Mouse (Mus musculus) heart, embryonic 16.5 days (tissue): ENCODE measurements around the gene Gm16867. TPM values are rescaled to one million over a fixed set of nuclear protein-coding genes. Genes with fewer than 3 reads are reported as not detected.
"Not testable (repeated sequence)": the region's sequence is repeated elsewhere in the genome, so short reads cannot be mapped to it uniquely, and the experiment has no call there.

Experiments used
- ATAC-seq: fragments of 200-750 bp; cut with Nextera tagmentation; replicated peaks from 2 replicates; pipeline ENCODE4 v1.8.0; 2017; ENCODE audit warnings: moderate number of reproducible peaks; ENCODE audit not compliant: insufficient read depth, low FRiP score; ENCODE audit errors: extremely low read depth
- H3K27ac ChIP-seq: fragments of 300-500 bp; sonication (generic); 2 replicates; pipeline ENCODE4 v1.5.1; 2014; ENCODE audit warnings: mild to moderate bottlenecking, low read length, control low read depth, moderate library complexity
- H3K27me3 ChIP-seq: fragments of 300-500 bp; sonication (generic); 2 replicates; pipeline ENCODE4 v1.6.1; 2014; ENCODE audit warnings: low read length, mixed read lengths; ENCODE audit not compliant: control insufficient read depth, insufficient read depth
- H3K36me3 ChIP-seq: fragments of 300-500 bp; sonication (generic); 2 replicates; pipeline ENCODE4 v1.6.1; 2014; ENCODE audit not compliant: control insufficient read depth, insufficient read depth
- H3K4me1 ChIP-seq: fragments of 300-500 bp; sonication (generic); 2 replicates; pipeline ENCODE4 v1.6.1; 2014; ENCODE audit warnings: low read length, mixed read lengths; ENCODE audit not compliant: control insufficient read depth, insufficient read depth
- H3K4me2 ChIP-seq: fragments of 300-500 bp; sonication (generic); 2 replicates; pipeline ENCODE4 v1.6.1; 2014; ENCODE audit warnings: low read depth, mild to moderate bottlenecking, control low read depth, low read length
- H3K4me3 ChIP-seq: fragments of 300-500 bp; sonication (generic); 2 replicates; pipeline ENCODE4 v1.5.1; 2014; ENCODE audit warnings: mild to moderate bottlenecking, control low read depth, low read length
- H3K9ac ChIP-seq: fragments of 300-500 bp; sonication (generic); 2 replicates; pipeline ENCODE4 v1.6.1; 2014; ENCODE audit warnings: low read length, control low read depth
- H3K9me3 ChIP-seq: fragments of 300-500 bp; sonication (generic); replicated peaks from 2 replicates; pipeline ENCODE4 v1.6.1; 2016; ENCODE audit warnings: low read length; ENCODE audit not compliant: control insufficient read depth
- WGBS: fragments of 180-500 bp; shearing (Covaris S2); extraction: QIAGEN DNeasy Blood & Tissue Kit; methylation state at CpG from one replicate; pipeline ENCODE4 v1.1.7; 2014; 5-methylcytosine and 5-hydroxymethylcytosine counted together
- polyA plus RNA-seq: library from polyadenylated mRNA; unstranded; fragments of >200 nt; fragmentation: Nextera tagmentation; extraction: Ambion mirVana; gene quantifications from 2 replicates; pipeline ENCODE4 v1.2.1, GENCODE M21; 2015

Gene Gm16867
- polyA plus RNA-seq, 1 experiment from 2014 or later: not detected

- H3K27me3 ChIP-seq, H3K9me3 ChIP-seq, H3K27ac ChIP-seq, H3K9ac ChIP-seq, H3K36me3 ChIP-seq, H3K4me2 ChIP-seq, H3K4me1 ChIP-seq, H3K4me3 ChIP-seq, ATAC-seq: not testable (repeated sequence)
- no CpG with 5 or more reads among the region's 7 CpGs for WGBS
Measured at GRCm38 (mm10) chr14:69440955-69441354, 62.2 kb downstream of the Gm16867 start.

- no CpG with 5 or more reads among the region's 7 CpGs for WGBS
- ATAC-seq: 0 out of 2 replicates have a peak, but pooled peaks have one; percentile 19
- not testable (repeated sequence) for H3K27me3 ChIP-seq, H3K4me3 ChIP-seq, H3K27ac ChIP-seq, H3K9me3 ChIP-seq, H3K4me2 ChIP-seq, H3K9ac ChIP-seq, H3K36me3 ChIP-seq, H3K4me1 ChIP-seq
Measured at GRCm38 (mm10) chr14:69438678-69439214, 64.4 kb downstream of the Gm16867 start.

GRCm38 (mm10) chr14:69421003-69421402 is 82.2 kb downstream of the Gm16867 start:
- not testable (repeated sequence) for H3K9me3 ChIP-seq
- no CpG with 5 or more reads among the region's 7 CpGs for WGBS

GRCm38 (mm10) chr14:69417545-69417944 is 85.6 kb downstream of the Gm16867 start:
- H3K9me3 ChIP-seq, H3K9ac ChIP-seq, H3K36me3 ChIP-seq, H3K27ac ChIP-seq, H3K27me3 ChIP-seq, H3K4me2 ChIP-seq, H3K4me3 ChIP-seq, ATAC-seq, H3K4me1 ChIP-seq: not testable (repeated sequence)
- WGBS: no CpG with 5 or more reads among the region's 7 CpGs

More at GRCm38 (mm10) chr14:69421003-69421402, 82.2 kb downstream of the Gm16867 start:
- not testable (repeated sequence) for H3K4me3 ChIP-seq, H3K4me2 ChIP-seq, H3K36me3 ChIP-seq, H3K4me1 ChIP-seq, H3K9ac ChIP-seq, H3K27ac ChIP-seq, ATAC-seq, H3K27me3 ChIP-seq

Other genes with a start within 250 kb of the Gm16867 start
- gene Synb, start 209.1 kb downstream of the Gm16867 start, polyA plus RNA-seq: 0.11 TPM in 1 of 2 replicates, not detected in the other
- not detected in 2 replicates for gene Gm27179, start 9.2 kb upstream of the Gm16867 start, polyA plus RNA-seq
- gene Entpd4b, start 52.1 kb upstream of the Gm16867 start, polyA plus RNA-seq: 18.4 and 19.4 TPM in 2 replicates